Mouse (Mus musculus): ENCODE data around the gene Gm3594. TPM values are rescaled to one million over a fixed set of nuclear protein-coding genes. Genes with fewer than 3 reads are reported as not detected.
"Not testable (repeated sequence)": the region's sequence is repeated elsewhere in the genome, so short reads cannot be mapped to it uniquely, and the experiment has no call there.

Gm3594 gene
- total RNA-seq (2021) = not detected
- long read RNA-seq, experiment 1 = 0 reads
- long read RNA-seq, experiment 2 = 0 reads

- DNase-seq; intact Hi-C loops (cut with DNase I): not testable (repeated sequence)
Observed at GRCm38 (mm10) chr14:6444511-6444910, at the start of gene Gm3594. Gm3594 (minus strand) TSS chr14:6444611.

GRCm38 (mm10) chr14:6486331-6486730, 41.9 kb upstream of the Gm3594 start:
- intact Hi-C loops (cut with DNase I); DNase-seq: not testable (repeated sequence)

- peak in 1 of 2 experiments; percentile 30 for DNase-seq
- intact Hi-C loops (cut with DNase I) = not testable (repeated sequence)
Observed at GRCm38 (mm10) chr14:6485541-6485940, 41.1 kb upstream of the Gm3594 start.

- intact Hi-C loops (cut with DNase I) = not testable (repeated sequence)
Observed at GRCm38 (mm10) chr14:6482126-6482525, 37.7 kb upstream of the Gm3594 start.

GRCm38 (mm10) chr14:6471856-6472255, 27.4 kb upstream of the Gm3594 start:
- intact Hi-C loops (cut with DNase I) = not testable (repeated sequence)

More at GRCm38 (mm10) chr14:6482126-6482525, 37.7 kb upstream of the Gm3594 start:
- DNase-seq = not testable (repeated sequence)

GRCm38 (mm10) chr14:6440774-6441173, 3.6 kb downstream of the Gm3594 start:
- peak in 1 of 2 experiments; percentile 3 for DNase-seq
- intact Hi-C loops (cut with DNase I) = not testable (repeated sequence)

More at GRCm38 (mm10) chr14:6471856-6472255, 27.4 kb upstream of the Gm3594 start:
- DNase-seq = not testable (repeated sequence)

- intact Hi-C loops (cut with DNase I) = not testable (repeated sequence)
- DNase-seq = peak in 1 of 2 experiments; percentile 11
Observed at GRCm38 (mm10) chr14:6440206-6440605, 4.2 kb downstream of the Gm3594 start.

- DNase-seq = peak; percentile 32 to 40
- intact Hi-C loops (cut with DNase I) = not testable (repeated sequence)
Observed at GRCm38 (mm10) chr14:6426766-6427165, 17.6 kb downstream of the Gm3594 start.

GRCm38 (mm10) chr14:6426353-6426752, 18.1 kb downstream of the Gm3594 start:
- peak; percentile 5 to 13 for DNase-seq

GRCm38 (mm10) chr14:6412382-6412781, 32.0 kb downstream of the Gm3594 start, which contains the start of gene Gm3591:
Gm3591 (minus strand) TSS chr14:6412482.
- intact Hi-C loops (cut with DNase I); DNase-seq: not testable (repeated sequence)

More at GRCm38 (mm10) chr14:6426353-6426752, 18.1 kb downstream of the Gm3594 start:
- intact Hi-C loops (cut with DNase I) = not testable (repeated sequence)

- DNase-seq; intact Hi-C loops (cut with DNase I): not testable (repeated sequence)
Observed at GRCm38 (mm10) chr14:6390219-6390618, 54.2 kb downstream of the Gm3594 start, which contains the start of gene Gm16440. Gm16440 (minus strand) TSS chr14:6390319.

Other genes with a start within 250 kb of the Gm3594 start
- not detected for gene Gm21560, start 225.3 kb downstream of the Gm3594 start, total RNA-seq (2021)
- not detected for gene Gm3411, start 157.4 kb downstream of the Gm3594 start, total RNA-seq (2021)
- gene Gm21103, start 139.8 kb downstream of the Gm3594 start, total RNA-seq (2021) = not detected
- not detected for gene Gm3618, start 100.9 kb downstream of the Gm3594 start, total RNA-seq (2021)
- not detected for gene Gm16440, start 54.3 kb downstream of the Gm3594 start, total RNA-seq (2021)
- gene Gm3591, start 32.1 kb downstream of the Gm3594 start, total RNA-seq (2021) = not detected
- not detected for gene Gm8356, start 92.7 kb upstream of the Gm3594 start, total RNA-seq (2021)
- gene Gm3629, start 146.0 kb upstream of the Gm3594 start, total RNA-seq (2021) = under 1 TPM in 1 of 2 experiments, not detected in 1; 0.31 TPM
- gene Gm3460, start 177.8 kb upstream of the Gm3594 start, total RNA-seq (2021) = not detected
- gene Gm10251, start 239.6 kb upstream of the Gm3594 start, total RNA-seq (2021) = not detected